Comparison of ENCODE assay signal across 12 mouse cellular contexts in the genomic region with DNA sequence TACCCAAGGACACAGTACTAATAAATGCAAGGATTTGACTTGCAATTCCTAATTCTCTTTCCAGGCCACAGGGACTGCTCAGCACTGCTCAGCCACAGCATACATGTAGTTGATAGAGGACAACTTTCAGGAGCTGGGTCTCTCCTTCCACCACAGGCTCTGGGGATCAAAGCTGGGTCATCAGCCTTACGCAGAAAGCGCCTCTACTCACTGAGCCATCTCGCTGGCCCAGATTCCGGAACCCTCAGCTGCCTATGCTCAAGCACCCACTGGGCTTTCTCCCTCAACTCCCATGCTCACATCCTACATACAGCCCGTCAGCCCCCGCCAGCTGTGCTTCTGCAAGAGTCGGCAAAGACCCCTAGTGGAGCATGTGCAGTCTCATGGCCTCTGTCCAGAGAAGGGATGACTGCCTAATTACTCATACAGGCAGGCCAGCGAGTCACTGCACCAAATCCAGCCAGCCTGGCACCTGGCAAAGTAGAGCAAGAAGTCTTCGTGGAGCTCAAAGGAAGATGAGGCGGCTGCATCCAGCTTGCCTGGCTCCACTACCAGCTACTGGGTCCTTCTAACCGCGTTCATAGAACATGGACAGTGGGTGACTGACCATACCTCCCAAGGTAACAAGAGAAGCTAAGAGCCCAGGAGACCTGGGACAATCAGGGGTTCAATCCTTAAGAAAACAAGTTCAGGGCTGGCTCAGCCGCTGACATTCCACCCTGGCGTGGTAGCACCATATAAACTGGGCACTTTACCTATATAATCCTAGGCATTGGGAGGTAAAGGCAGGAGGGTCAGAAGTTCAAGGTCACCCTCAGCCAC. TPM values are rescaled to one million over a fixed set of nuclear protein-coding genes. Genes with fewer than 3 reads are reported as not detected.
A peak's percentile ranks its signal among the peaks of the same experiment; 100 is the strongest.
DNase-seq lines count a peak whose midpoint lies in the region; ATAC-seq and TF ChIP-seq lines count a peak whose summit lies in the region.
"Had no signal": no experiment of that assay in that cellular context is flagged by ENCODE, and none has a peak within 500 bp of the region (broad histone marks: within the 10 kb centered on the region; RNA-seq: fewer than 3 reads in every experiment).

No protein-coding gene starts in this region.

- TF ChIP-seq POLR2A in bone marrow macrophage, adult 2 months (IDR thresholded peaks at IDR 0.05; ENCODE audit: borderline replicate concordance, low read depth, low read length): no peak

- 0 out of 2 replicates have a peak overlapping the region, but pooled peaks have one; percentile 9 for H3K9ac ChIP-seq in lung, embryonic 14.5 days
- H3K9ac ChIP-seq in intestine, embryonic 16.5 days (ENCODE audit: low read depth, low read length): peak overlapping the region; percentile 4; the same call in 1 of the 2 replicates
- H3K9ac ChIP-seq in forebrain, embryonic 14.5 days (ENCODE audit: low read length): no peak overlapping the region
- H3K9ac ChIP-seq: forebrain, embryonic 12.5 days had no signal

- H3K4me3 ChIP-seq in lung, embryonic 14.5 days (ENCODE audit: low read depth, low read length): no peak overlapping the region
- no peak overlapping the region for H3K4me3 ChIP-seq in bone marrow macrophage, adult 2 months (ENCODE audit: insufficient read depth, low read length)
- no peak overlapping the region for H3K4me3 ChIP-seq in intestine, embryonic 16.5 days (ENCODE audit: low read length)
- no peak overlapping the region for H3K4me3 ChIP-seq in forebrain, embryonic 14.5 days (ENCODE audit: low read depth, low read length)
- H3K4me3 ChIP-seq: forebrain, embryonic 12.5 days had no signal

- H3K27ac ChIP-seq in lung, embryonic 14.5 days (ENCODE audit: low read depth): no peak overlapping the region
- 0 out of 2 replicates have a peak overlapping the region, but pooled peaks have one; percentile 14 for H3K27ac ChIP-seq in bone marrow macrophage, adult 2 months (ENCODE audit: insufficient read depth, low read depth, low read length)
- peak overlapping the region; percentile 23; the same call in 1 of the 2 replicates for H3K27ac ChIP-seq in intestine, embryonic 16.5 days (ENCODE audit: low read length)
- no peak overlapping the region for H3K27ac ChIP-seq in forebrain, embryonic 14.5 days (ENCODE audit: low read depth, low read length)
- H3K27ac ChIP-seq: forebrain, embryonic 12.5 days had no signal

- H3K36me3 ChIP-seq in lung, embryonic 14.5 days (ENCODE audit: insufficient read depth): 0 out of 2 replicates have a peak, but pooled peaks cover 3% of the 10 kb centered on the region
- no peaks in the 10 kb centered on the region for H3K36me3 ChIP-seq in intestine, embryonic 16.5 days (ENCODE audit: control insufficient read depth, insufficient read depth, low read length)
- no peaks in the 10 kb centered on the region for H3K36me3 ChIP-seq in forebrain, embryonic 14.5 days (ENCODE audit: control insufficient read depth, insufficient read depth, low read length)

- H3K4me1 ChIP-seq in lung, embryonic 14.5 days (ENCODE audit: insufficient read depth): peaks cover 44% of the 10 kb centered on the region
- H3K4me1 ChIP-seq in bone marrow macrophage, adult 2 months (ENCODE audit: control insufficient read depth, insufficient read depth, low read length): peaks cover 49% of the 10 kb centered on the region
- peaks cover 47% of the 10 kb centered on the region for H3K4me1 ChIP-seq in intestine, embryonic 16.5 days (ENCODE audit: control insufficient read depth, insufficient read depth, low read length)
- peaks cover 7% of the 10 kb centered on the region for H3K4me1 ChIP-seq in forebrain, embryonic 14.5 days (ENCODE audit: control insufficient read depth, insufficient read depth, low read length)

- ATAC-seq in lung, embryonic 14.5 days (ENCODE audit: insufficient read depth): no peak
- no peak for ATAC-seq in intestine, embryonic 16.5 days
- no peak for ATAC-seq in forebrain, embryonic 14.5 days

- no peak overlapping the region for H3K4me2 ChIP-seq in lung, embryonic 14.5 days
- no peak overlapping the region for H3K4me2 ChIP-seq in intestine, embryonic 16.5 days (ENCODE audit: low read depth, low read length)
- H3K4me2 ChIP-seq in forebrain, embryonic 14.5 days (ENCODE audit: low read length): no peak overlapping the region
- H3K4me2 ChIP-seq: forebrain, embryonic 12.5 days had no signal

- DNase-seq in heart, adult 11 months: peak; percentile 93
- DNase-seq in heart, adult 8-10 months (ENCODE audit: low spot score): no peak
- DNase-seq in lung, embryonic 14.5 days: peak; percentile 75
- no peak for DNase-seq in lung, adult 18-20 months
- DNase-seq in layer of hippocampus, postnatal 36 days: no peak
- no peak for DNase-seq in forebrain, embryonic 14.5 days (ENCODE audit: low spot score)
- DNase-seq: gastrocnemius, postnatal 36 days; layer of hippocampus, adult 9-11 months; thymus, postnatal 25 days had no signal

- TF ChIP-seq CTCF in lung, embryonic 14.5 days (IDR thresholded peaks at IDR 0.05; ENCODE audit: low read depth): peak; percentile 45
- TF ChIP-seq CTCF in bone marrow macrophage, adult 2 months (IDR thresholded peaks at IDR 0.05; ENCODE audit: low read depth, low read length): no peak

- no peaks in the 10 kb centered on the region for H3K9me3 ChIP-seq in lung, embryonic 14.5 days (ENCODE audit: low read depth, low read length)
- H3K9me3 ChIP-seq in intestine, embryonic 16.5 days (ENCODE audit: control insufficient read depth, low read length): no peaks in the 10 kb centered on the region
- H3K9me3 ChIP-seq in forebrain, embryonic 14.5 days (replicated peaks; ENCODE audit: control insufficient read depth, low read length): no peaks in the 10 kb centered on the region
- H3K9me3 ChIP-seq: forebrain, embryonic 12.5 days had no signal

- no peaks in the 10 kb centered on the region for H3K27me3 ChIP-seq in lung, embryonic 14.5 days (ENCODE audit: insufficient read depth, low read length)
- H3K27me3 ChIP-seq in intestine, embryonic 16.5 days (replicated peaks; ENCODE audit: control insufficient read depth, insufficient read depth, low read length): no peaks in the 10 kb centered on the region
- no peaks in the 10 kb centered on the region for H3K27me3 ChIP-seq in forebrain, embryonic 14.5 days (replicated peaks; ENCODE audit: control insufficient read depth, insufficient read depth, low read length)

- WGBS in lung, embryonic 14.5 days: 62% methylated on average over 14 of the region's 14 CpGs
- WGBS in intestine, embryonic 16.5 days: 56% methylated on average over 14 of the region's 14 CpGs
- 84% methylated on average over 14 of the region's 14 CpGs for WGBS in forebrain, embryonic 14.5 days

RNA-seq across cellular contexts. Expression of a gene that starts 3.9 kb away (rescaled TPM):
- 10 to 100 TPM; 34.6 to 46.1 (median 39.0) TPM for total RNA-seq in heart, adult 8-10 months (2022)
- polyA plus RNA-seq in lung, embryonic 14.5 days (2014; fragmentation: Nextera tagmentation; extraction: Ambion mirVana): 77.3 and 78.3 TPM in 2 replicates
- polyA plus RNA-seq in bone marrow macrophage, adult 2 months (2012; ENCODE audit: insufficient read depth, insufficient read length, missing spikeins): 48.1 and 51.2 TPM in 2 replicates
- 43.6 and 46.4 TPM in 2 replicates for polyA plus RNA-seq in intestine, embryonic 16.5 days (2015; fragmentation: Nextera tagmentation; extraction: Ambion mirVana)
- total RNA-seq in layer of hippocampus, postnatal 36 days (2021): 10 to 100 TPM; 50.5 to 51.0 TPM
- 20.3 and 30.6 TPM in 2 replicates for polyA plus RNA-seq in forebrain, embryonic 14.5 days (2014; fragmentation: Nextera tagmentation; extraction: Ambion mirVana)

RNA-seq across cellular contexts. Expression of a gene that starts 53.0 kb away (rescaled TPM):
- total RNA-seq in heart, adult 8-10 months (2022): 10 to 100 TPM in 2 of 4 experiments, 1 to 10 TPM in 2; 5.7 to 11.1 (median 9.9) TPM
- polyA plus RNA-seq in lung, embryonic 14.5 days (2014; fragmentation: Nextera tagmentation; extraction: Ambion mirVana): 3.3 and 4.3 TPM in 2 replicates
- 0.90 and 1.5 TPM in 2 replicates for polyA plus RNA-seq in bone marrow macrophage, adult 2 months (2012; ENCODE audit: insufficient read depth, insufficient read length, missing spikeins)
- polyA plus RNA-seq in intestine, embryonic 16.5 days (2015; fragmentation: Nextera tagmentation; extraction: Ambion mirVana): 6.0 and 7.1 TPM in 2 replicates
- 1 to 10 TPM; 1.4 to 2.3 TPM for total RNA-seq in layer of hippocampus, postnatal 36 days (2021)
- polyA plus RNA-seq in forebrain, embryonic 14.5 days (2014; fragmentation: Nextera tagmentation; extraction: Ambion mirVana): 0.72 and 1.6 TPM in 2 replicates

RNA-seq across cellular contexts. Expression of a gene that starts 55.9 kb away (rescaled TPM):
- total RNA-seq in heart, adult 8-10 months (2022): 10 to 100 TPM; 49.3 to 64.6 (median 56.6) TPM
- 93.2 and 99.6 TPM in 2 replicates for polyA plus RNA-seq in lung, embryonic 14.5 days (2014; fragmentation: Nextera tagmentation; extraction: Ambion mirVana)
- 60.7 and 61.8 TPM in 2 replicates for polyA plus RNA-seq in bone marrow macrophage, adult 2 months (2012; ENCODE audit: insufficient read depth, insufficient read length, missing spikeins)
- 28.9 and 30.8 TPM in 2 replicates for polyA plus RNA-seq in intestine, embryonic 16.5 days (2015; fragmentation: Nextera tagmentation; extraction: Ambion mirVana)
- total RNA-seq in layer of hippocampus, postnatal 36 days (2021): 100 to 1,000 TPM; 111 to 120 TPM
- 114 and 158 TPM in 2 replicates for polyA plus RNA-seq in forebrain, embryonic 14.5 days (2014; fragmentation: Nextera tagmentation; extraction: Ambion mirVana)

Comparison
In these comparisons a context has a peak if more than half of its experiments do, and no peak if none do; other contexts are left out.
1. DNase-seq: peak in heart, adult 11 months (single experiment) and lung, embryonic 14.5 days (single experiment); none in heart, adult 8-10 months (single experiment), lung, adult 18-20 months (0 of 2), layer of hippocampus, postnatal 36 days (0 of 2) and forebrain, embryonic 14.5 days (single experiment).
2. H3K27ac ChIP-seq: peak in bone marrow macrophage, adult 2 months (single experiment) and intestine, embryonic 16.5 days (single experiment); none in lung, embryonic 14.5 days (single experiment) and forebrain, embryonic 14.5 days (single experiment).